Mouse (Mus musculus) brain, embryonic 18.5 days (tissue): ENCODE measurements around the gene Trim54.

Experiments
- DNase-seq: peaks from one replicate; pipeline ENCODE4 v3.0.0-alpha.2; 2012; ENCODE audit warnings: low read depth, low spot score

Gene Trim54

DNA sequence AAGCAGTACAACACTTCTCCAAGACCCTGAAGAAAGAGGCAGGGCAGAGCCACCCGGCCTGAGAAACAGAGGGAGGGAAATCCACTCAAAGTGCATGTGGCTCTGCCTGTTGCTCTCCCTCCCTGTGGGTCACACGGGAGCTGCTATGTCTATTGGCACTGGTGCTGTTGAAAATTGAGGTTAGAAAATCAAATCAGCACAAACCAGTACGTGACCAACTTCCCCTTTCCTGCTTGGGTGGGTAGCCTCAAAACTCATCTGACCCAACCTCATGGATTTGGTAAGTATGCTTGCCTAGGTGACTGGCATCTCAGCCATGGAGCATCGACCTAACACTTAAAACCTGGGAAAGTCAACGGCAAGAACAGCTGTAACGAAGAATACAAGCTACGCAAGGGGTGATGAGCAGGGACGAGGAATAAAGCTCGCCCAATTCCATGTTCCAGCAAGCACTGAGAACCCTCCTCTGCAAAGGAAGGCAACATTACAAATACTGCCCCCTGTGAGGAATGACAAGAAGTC is 10.6 kb upstream of the Trim54 start, which contains the start of gene Dnajc5g:
Gene Dnajc5g, plus strand, starts transcription at position 472 of the 522 bp plus-strand sequence.
- no peak for DNase-seq

- DNase-seq, result no peak
Measured at GRCm38 (mm10) chr5:31108000-31108490, 8.5 kb upstream of the Trim54 start, which contains the start of gene Slc30a3. Gene Slc30a3, minus strand, starts transcription at chr5:31108237.

DNA sequence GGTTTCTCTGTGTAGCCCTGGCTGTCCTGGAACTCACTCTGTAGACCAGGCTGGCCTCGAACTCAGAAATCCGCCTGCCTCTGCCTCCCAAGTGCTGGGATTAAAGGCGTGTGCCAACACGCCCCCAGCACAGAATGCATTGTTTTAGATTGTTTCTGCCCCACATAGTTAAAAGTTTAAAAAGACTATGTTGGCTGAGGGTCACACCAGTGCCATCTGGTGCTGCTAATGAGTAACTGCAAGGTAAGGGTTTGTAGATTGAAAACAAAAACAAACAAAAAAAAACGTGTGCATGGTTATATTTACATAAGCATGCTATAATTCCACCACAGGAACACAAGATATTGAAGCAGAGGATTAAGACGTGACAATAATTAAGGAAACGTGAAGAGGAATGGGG is 5.7 kb upstream of the Trim54 start:
- no peak for DNase-seq

DNA sequence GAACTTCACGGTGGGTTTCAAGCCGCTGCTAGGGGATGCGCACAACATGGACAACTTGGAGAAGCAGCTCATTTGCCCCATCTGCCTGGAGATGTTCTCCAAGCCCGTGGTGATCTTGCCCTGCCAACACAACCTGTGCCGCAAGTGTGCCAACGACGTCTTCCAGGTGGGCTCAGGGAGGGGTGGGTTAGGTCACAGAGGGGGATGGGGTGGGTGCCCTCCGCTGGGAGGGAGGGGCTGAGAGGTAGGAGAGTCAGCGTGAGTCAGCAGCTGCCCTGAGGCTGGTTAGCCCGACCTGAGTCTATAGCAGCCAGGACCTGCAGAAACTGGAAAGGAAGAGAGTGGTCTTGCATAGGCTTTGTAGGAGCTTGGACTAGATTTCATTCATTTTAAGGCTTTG is 400 bp downstream of the Trim54 start:
- DNase-seq, result no peak

- no peak for DNase-seq
Measured at GRCm38 (mm10) chr5:31121111-31121510, 4.6 kb downstream of the Trim54 start.

GRCm38 (mm10) chr5:31123481-31123880 is 7.0 kb downstream of the Trim54 start:
- no peak for DNase-seq

GRCm38 (mm10) chr5:31126050-31126449 is 9.5 kb downstream of the Trim54 start:
- DNase-seq, result no peak

GRCm38 (mm10) chr5:31136730-31137424 is 20.4 kb downstream of the Trim54 start:
- DNase-seq, result no peak

- no peak for DNase-seq
Measured at GRCm38 (mm10) chr5:31137658-31138057, 21.1 kb downstream of the Trim54 start.

GRCm38 (mm10) chr5:31138241-31138967 is 21.9 kb downstream of the Trim54 start, which contains the start of gene Ucn:
Gene Ucn, minus strand, starts transcription at chr5:31138829.
- DNase-seq, result no peak

GRCm38 (mm10) chr5:31138968-31139425 is 22.5 kb downstream of the Trim54 start:
- no peak for DNase-seq

DNA sequence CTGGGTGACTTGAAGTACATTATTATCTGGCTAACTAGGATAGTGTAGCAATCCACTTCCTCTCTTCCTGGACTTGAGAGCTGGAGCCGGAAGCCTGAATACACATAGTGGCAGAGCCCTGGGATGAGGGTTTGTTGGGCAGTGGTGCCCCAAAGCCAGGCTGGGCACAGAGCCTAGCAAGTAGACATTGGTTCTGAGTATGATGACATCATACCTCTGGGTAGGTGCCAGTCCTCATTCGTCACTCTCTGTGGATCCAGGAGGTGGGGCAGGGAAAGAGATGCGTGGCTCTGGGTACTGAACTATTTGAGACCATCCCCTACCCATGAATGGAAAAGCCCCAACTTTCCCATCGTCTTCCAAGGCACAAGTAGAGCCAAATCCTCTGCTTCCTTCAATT is 33.3 kb downstream of the Trim54 start:
- no peak for DNase-seq

- DNase-seq, result no peak
Measured at GRCm38 (mm10) chr5:31151746-31152145, 35.2 kb downstream of the Trim54 start.

GRCm38 (mm10) chr5:31153516-31154151 is 37.1 kb downstream of the Trim54 start:
- no peak for DNase-seq

DNA sequence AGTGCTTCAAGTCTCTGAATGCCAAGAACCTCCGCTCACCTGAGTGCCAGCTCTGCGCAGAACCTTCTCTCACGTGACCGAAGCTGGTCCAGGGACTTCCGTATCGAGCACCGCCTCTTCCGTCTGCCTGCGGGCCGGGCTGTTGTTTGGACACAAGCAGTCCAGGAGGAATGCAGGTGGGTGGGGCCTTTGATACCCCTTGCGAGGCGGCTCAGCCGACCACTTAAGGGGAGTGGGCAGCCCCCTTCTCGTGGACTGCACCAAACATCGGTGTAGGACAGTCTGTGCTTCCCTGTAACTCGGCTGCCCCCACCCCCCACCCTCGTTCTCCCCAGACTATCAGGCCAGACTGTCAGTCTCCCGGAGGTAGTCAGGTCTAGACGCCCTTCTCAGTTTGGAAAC is 37.6 kb downstream of the Trim54 start, which contains the start of gene Mpv17:
Gene Mpv17, minus strand, starts transcription at position 100 of the 402 bp plus-strand sequence.
- peak; percentile 66 for DNase-seq

- no peak for DNase-seq
Measured at GRCm38 (mm10) chr5:31162462-31162861, 46.0 kb downstream of the Trim54 start.

GRCm38 (mm10) chr5:31164878-31165277 is 48.4 kb downstream of the Trim54 start:
- no peak for DNase-seq

DNA sequence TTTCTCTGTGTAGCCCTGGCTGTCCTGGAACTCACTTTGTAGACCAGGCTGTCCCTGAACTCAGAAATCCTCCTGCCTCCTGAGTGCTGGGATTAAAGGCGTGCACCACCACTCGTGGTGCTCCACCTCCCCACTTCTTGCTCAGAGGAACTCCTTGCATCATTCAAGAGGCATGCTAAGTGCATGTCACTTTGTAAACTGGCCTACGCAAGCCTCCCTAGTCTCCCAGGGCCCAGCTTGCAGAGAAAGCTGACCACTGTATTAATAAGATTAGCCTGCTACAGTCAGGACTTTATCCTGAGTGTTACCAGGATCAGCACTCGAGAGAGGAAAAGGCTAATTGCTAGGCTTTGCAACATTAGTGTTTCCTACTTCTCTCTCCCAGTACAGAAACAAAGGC is 52.1 kb downstream of the Trim54 start:
- DNase-seq, result no peak

- no peak for DNase-seq
Measured at GRCm38 (mm10) chr5:31179301-31179765, 62.8 kb downstream of the Trim54 start.

- peak; percentile 97 for DNase-seq
Measured at GRCm38 (mm10) chr5:31179766-31180630, 63.5 kb downstream of the Trim54 start, which contains the start of the genes Gm29609 and Gtf3c2. Gene Gm29609, minus strand, starts transcription at chr5:31179911. Gene Gtf3c2, minus strand, starts transcription at chr5:31180144.
